7 mouse cellular contexts compared by ENCODE assay signal in the genomic region with DNA sequence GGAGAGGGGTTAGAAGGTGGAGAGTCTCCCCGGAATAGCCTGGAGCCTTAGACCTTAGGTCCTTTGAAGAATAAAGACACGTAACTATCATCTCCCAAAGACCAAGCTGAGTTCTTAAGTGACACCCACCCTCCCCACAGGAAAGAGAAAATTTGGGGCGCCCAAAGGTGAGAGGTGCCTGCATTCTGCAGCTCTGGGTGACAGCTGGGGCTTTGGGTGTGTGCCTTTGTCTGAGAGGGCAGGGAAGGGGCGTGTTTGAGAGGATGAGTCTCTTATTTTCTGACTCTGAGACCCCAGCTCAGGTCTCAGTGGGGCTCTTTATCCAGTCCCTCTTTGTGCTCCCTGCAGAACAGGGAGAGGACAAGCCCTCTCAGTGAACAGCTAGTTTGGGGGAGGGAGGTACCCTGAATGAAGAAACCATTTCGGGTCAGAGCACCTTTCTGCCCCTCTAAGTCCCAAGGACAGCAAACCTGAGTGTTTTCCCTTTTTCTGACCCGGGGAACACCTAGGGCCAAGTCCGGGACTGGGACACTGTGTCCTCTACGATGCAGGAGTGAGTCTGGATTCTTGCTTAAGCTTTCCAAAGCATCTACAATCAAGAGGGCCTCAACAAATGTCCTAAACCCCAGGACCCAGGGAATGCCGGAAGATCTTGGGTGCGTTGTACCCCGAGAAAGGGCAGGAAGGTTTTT. TPM values are rescaled to one million over a fixed set of nuclear protein-coding genes. Genes with fewer than 3 reads are reported as not detected.
A peak's percentile ranks its signal among the peaks of the same experiment; 100 is the strongest.
DNase-seq lines count a peak whose midpoint lies in the region; ATAC-seq and TF ChIP-seq lines count a peak whose summit lies in the region.

No protein-coding gene starts in this region.

- no peak for ATAC-seq in limb, embryonic 15.5 days (ENCODE audit: insufficient number of reproducible peaks, low FRiP score, low TSS enrichment, low read depth)
- no peak for ATAC-seq in stomach, embryonic 16.5 days (ENCODE audit: insufficient read depth, low FRiP score)

- H3K4me2 ChIP-seq in limb, embryonic 15.5 days: peak overlapping the region; percentile 92
- H3K4me2 ChIP-seq in stomach, embryonic 16.5 days (ENCODE audit: low read depth, low read length): peak overlapping the region; percentile 99

- H3K9me3 ChIP-seq in limb, embryonic 15.5 days: no peaks in the 10 kb centered on the region
- no peaks in the 10 kb centered on the region for H3K9me3 ChIP-seq in stomach, embryonic 16.5 days (replicated peaks; ENCODE audit: control insufficient read depth, low read length)

- H3K4me3 ChIP-seq in lung, adult 2 months (replicated peaks; ENCODE audit: extremely low read depth, low read depth, low read length): peak overlapping the region; percentile 86
- H3K4me3 ChIP-seq in embryonic fibroblast, embryonic 13.5 days (ENCODE audit: insufficient read depth, low read length): peak overlapping the region; percentile 87
- H3K4me3 ChIP-seq in limb, embryonic 15.5 days: peak overlapping the region; percentile 88
- H3K4me3 ChIP-seq in stomach, embryonic 16.5 days (replicated peaks; ENCODE audit: low read length): peak overlapping the region; percentile 92

- H3K27ac ChIP-seq in embryonic fibroblast, embryonic 13.5 days (ENCODE audit: insufficient read depth, low read length): no peak overlapping the region
- peak overlapping the region; percentile 22; the same call in 1 of the 2 replicates for H3K27ac ChIP-seq in limb, embryonic 15.5 days
- peak overlapping the region; percentile 27; the same call in 1 of the 2 replicates for H3K27ac ChIP-seq in stomach, embryonic 16.5 days (ENCODE audit: low read length)

- no peak for TF ChIP-seq POLR2A in lung, adult 2 months (IDR thresholded peaks at IDR 0.05; ENCODE audit: borderline replicate concordance, extremely low read depth, low read depth, low read length)
- no peak for TF ChIP-seq POLR2A in embryonic fibroblast, embryonic 13.5 days (IDR thresholded peaks at IDR 0.05; ENCODE audit: low read depth, low read length)

- no peak for TF ChIP-seq CTCF in lung, adult 2 months (IDR thresholded peaks at IDR 0.05; ENCODE audit: insufficient read depth, low read length)
- TF ChIP-seq CTCF in embryonic fibroblast, embryonic 13.5 days (IDR thresholded peaks at IDR 0.05; ENCODE audit: borderline replicate concordance, insufficient read depth, low read length): no peak

- no peaks in the 10 kb centered on the region for H3K27me3 ChIP-seq in limb, embryonic 15.5 days
- H3K27me3 ChIP-seq in stomach, embryonic 16.5 days (ENCODE audit: control insufficient read depth, insufficient read depth, low read length): no peaks in the 10 kb centered on the region; the same call in 1 of the 2 replicates

- peak overlapping the region; percentile 87 for H3K9ac ChIP-seq in limb, embryonic 15.5 days
- peak overlapping the region; percentile 92 for H3K9ac ChIP-seq in stomach, embryonic 16.5 days (ENCODE audit: low read length)

- peaks cover 18% of the 10 kb centered on the region for H3K36me3 ChIP-seq in limb, embryonic 15.5 days
- H3K36me3 ChIP-seq in stomach, embryonic 16.5 days (ENCODE audit: control insufficient read depth, insufficient read depth, low read length): no peaks in the 10 kb centered on the region

- 28% methylated on average over 11 of the region's 11 CpGs for WGBS in lung, adult 2 months
- WGBS in limb, embryonic 15.5 days: 9% methylated on average over 11 of the region's 11 CpGs
- WGBS in stomach, embryonic 16.5 days: 11% methylated on average over 11 of the region's 11 CpGs

- peaks cover 8% of the 10 kb centered on the region for H3K4me1 ChIP-seq in lung, adult 2 months (ENCODE audit: control insufficient read depth, insufficient read depth, low read length)
- H3K4me1 ChIP-seq in embryonic fibroblast, embryonic 13.5 days (ENCODE audit: control insufficient read depth, insufficient read depth, low read length): no peaks in the 10 kb centered on the region
- peaks cover 46% of the 10 kb centered on the region for H3K4me1 ChIP-seq in limb, embryonic 15.5 days
- H3K4me1 ChIP-seq in stomach, embryonic 16.5 days (ENCODE audit: control insufficient read depth, insufficient read depth, low read length): peaks cover 20% of the 10 kb centered on the region

- no peak for DNase-seq in lung, adult 2 months
- DNase-seq in lung, postnatal 36 days: no peak
- no peak for DNase-seq in testis, postnatal 14 days (ENCODE audit: low spot score)
- no peak for DNase-seq in layer of hippocampus, adult 11-12 months (ENCODE audit: low spot score)

RNA-seq across cellular contexts. Expression of gene Sbk1, which starts 1.1 kb away (rescaled TPM):
- polyA plus RNA-seq in lung, adult 2 months (2012; rRNA removed): 12.6 and 14.2 TPM in 2 replicates
- polyA plus RNA-seq in embryonic fibroblast, embryonic 13.5 days (2011; ENCODE audit: insufficient read length, low read depth, missing spikeins): 4.6 and 5.8 TPM in 2 replicates
- polyA plus RNA-seq in limb, embryonic 15.5 days (2015; fragmentation: Nextera tagmentation; extraction: Ambion mirVana): 23.0 and 29.0 TPM in 2 replicates
- polyA plus RNA-seq in stomach, embryonic 16.5 days (2015; fragmentation: Nextera tagmentation; extraction: Ambion mirVana): 8.1 and 9.7 TPM in 2 replicates
